Mouse (Mus musculus) thymus, postnatal 25 days (tissue): ENCODE results near the gene Sox13.

ENCODE experiments used
- DNase-seq: peaks from one replicate; pipeline ENCODE4 v3.0.0; 2022

Sox13 gene

GRCm38 (mm10) chr1:133423543-133424480, at the start of gene Sox13:
TSS of gene Sox13 (minus strand) at chr1:133424377.
- no peak for DNase-seq

- no peak for DNase-seq
Observed at GRCm38 (mm10) chr1:133471556-133471955, 47.4 kb upstream of the Sox13 start.

GRCm38 (mm10) chr1:133471086-133471485, 46.9 kb upstream of the Sox13 start:
- DNase-seq = no peak

- DNase-seq = no peak
Observed at GRCm38 (mm10) chr1:133470242-133471025, 46.3 kb upstream of the Sox13 start.

GRCm38 (mm10) chr1:133469213-133469612, 45.0 kb upstream of the Sox13 start:
- DNase-seq = no peak

GRCm38 (mm10) chr1:133468751-133469150, 44.6 kb upstream of the Sox13 start:
- DNase-seq = no peak

GRCm38 (mm10) chr1:133467905-133468304, 43.7 kb upstream of the Sox13 start:
- no peak for DNase-seq

- DNase-seq = no peak
Observed at GRCm38 (mm10) chr1:133463138-133463537, 39.0 kb upstream of the Sox13 start.

GRCm38 (mm10) chr1:133460996-133461395, 36.8 kb upstream of the Sox13 start:
- no peak for DNase-seq

- no peak for DNase-seq
Observed at GRCm38 (mm10) chr1:133456097-133456496, 31.9 kb upstream of the Sox13 start.

- no peak for DNase-seq
Observed at GRCm38 (mm10) chr1:133452564-133453165, 28.5 kb upstream of the Sox13 start.

GRCm38 (mm10) chr1:133451869-133452563, 27.8 kb upstream of the Sox13 start:
- no peak for DNase-seq

GRCm38 (mm10) chr1:133451025-133451424, 26.8 kb upstream of the Sox13 start:
- DNase-seq = peak; percentile 6

GRCm38 (mm10) chr1:133448351-133448931, 24.3 kb upstream of the Sox13 start:
- DNase-seq = peak; percentile 21

GRCm38 (mm10) chr1:133446291-133446690, 22.1 kb upstream of the Sox13 start:
- no peak for DNase-seq

GRCm38 (mm10) chr1:133444315-133444714, 20.1 kb upstream of the Sox13 start:
- no peak for DNase-seq

- DNase-seq = peak; percentile 67
Observed at GRCm38 (mm10) chr1:133437916-133438683, 13.9 kb upstream of the Sox13 start.

GRCm38 (mm10) chr1:133434756-133435112, 10.6 kb upstream of the Sox13 start:
- DNase-seq = no peak

GRCm38 (mm10) chr1:133434018-133434755, 10.0 kb upstream of the Sox13 start:
- no peak for DNase-seq

GRCm38 (mm10) chr1:133432566-133432965, 8.4 kb upstream of the Sox13 start:
- no peak for DNase-seq

GRCm38 (mm10) chr1:133431133-133431532, 7.0 kb upstream of the Sox13 start:
- no peak for DNase-seq
